Mouse (Mus musculus): ENCODE measurements at regions not wholly inside any gene's neighbourhood (a gene's known extent, or its start where the extent isn't known, plus 50 kb on each side); places are given as distances from the start of the nearest gene placed in this dataset. TPM values are rescaled to one million over a fixed set of nuclear protein-coding genes. Genes with fewer than 3 reads are reported as not detected.

DNA sequence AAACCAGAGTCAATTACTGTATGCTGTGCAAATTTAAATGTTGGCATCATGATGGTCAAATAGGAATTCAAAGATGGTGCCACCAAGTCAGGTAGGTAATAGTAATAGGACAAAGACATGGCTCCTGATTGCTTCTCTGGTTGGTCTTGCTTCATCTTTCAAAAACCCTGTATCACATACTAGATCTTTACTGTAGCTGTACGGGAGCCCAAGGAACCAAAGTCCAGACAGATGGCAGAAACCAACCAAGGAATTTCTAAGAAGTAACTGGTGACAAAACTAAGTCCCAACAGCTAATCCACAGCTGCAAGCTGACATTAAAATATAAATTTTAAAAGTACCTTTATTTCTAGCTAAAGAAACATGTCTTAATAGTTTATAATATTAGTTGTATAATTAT is 131.7 kb upstream of the Cxxc4 start:
- no peak for DNase-seq (ENCODE audit: low spot score)

DNA sequence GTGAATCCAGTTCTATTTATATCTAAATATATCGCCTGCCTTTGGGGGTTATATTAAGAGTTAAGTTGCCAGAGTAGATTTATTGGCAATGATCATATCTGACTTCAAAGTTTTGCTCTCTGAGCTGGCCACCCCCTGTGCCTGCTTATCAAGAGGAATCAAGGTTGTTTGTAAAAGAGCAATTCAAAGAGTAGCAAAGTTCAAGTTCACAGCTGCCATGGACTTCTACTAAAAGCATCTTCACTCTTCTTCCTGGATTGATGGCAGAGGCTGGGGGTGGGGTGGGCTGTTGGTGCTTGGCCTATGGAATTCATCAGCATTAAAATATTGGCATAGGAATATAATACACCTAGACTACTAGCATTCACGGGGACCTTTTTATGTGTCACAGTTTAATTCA is 131.2 kb upstream of the Cxxc4 start:
- no peak for DNase-seq (ENCODE audit: low spot score)

DNA sequence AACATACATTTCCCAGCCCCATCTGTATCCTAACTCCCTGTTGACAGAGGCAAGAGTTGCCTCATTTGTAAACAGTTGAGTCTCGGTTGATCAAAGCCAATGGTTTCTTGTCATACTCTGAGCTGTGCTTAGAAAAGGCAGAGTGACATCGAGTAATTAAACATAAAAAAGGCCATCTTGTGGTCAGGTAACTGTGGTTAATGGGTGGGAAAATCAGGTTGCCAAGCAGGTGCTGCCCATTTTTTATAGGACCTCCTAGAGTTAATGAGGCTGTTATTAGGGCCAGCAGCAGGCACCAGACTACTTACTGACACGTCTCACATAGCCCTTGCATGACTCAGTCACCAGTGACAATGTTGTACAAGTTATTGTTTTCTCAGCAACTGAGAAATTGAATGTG is 130.7 kb upstream of the Cxxc4 start:
- DNase-seq (ENCODE audit: low spot score): no peak

DNA sequence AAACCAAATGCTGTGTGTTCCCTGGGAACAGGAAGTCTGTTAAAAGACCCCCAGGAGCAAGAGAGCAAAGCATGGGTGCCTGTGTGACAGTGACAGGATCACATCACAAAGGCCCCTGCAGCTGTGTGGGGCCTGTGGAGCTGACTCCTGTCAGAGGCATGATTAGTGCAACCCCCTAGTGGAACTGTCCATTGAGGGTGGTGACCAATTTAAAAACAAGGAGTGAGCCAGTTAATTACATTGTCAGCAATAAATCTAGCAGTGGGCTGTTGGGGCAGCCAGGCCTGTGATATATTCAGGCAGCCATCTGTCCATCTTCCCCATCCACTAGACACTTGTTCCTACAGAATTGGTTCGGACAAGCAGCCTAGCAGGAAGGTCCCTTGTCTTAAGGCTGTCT is 121.8 kb upstream of the Cxxc4 start:
- DNase-seq (ENCODE audit: low spot score): no peak

DNA sequence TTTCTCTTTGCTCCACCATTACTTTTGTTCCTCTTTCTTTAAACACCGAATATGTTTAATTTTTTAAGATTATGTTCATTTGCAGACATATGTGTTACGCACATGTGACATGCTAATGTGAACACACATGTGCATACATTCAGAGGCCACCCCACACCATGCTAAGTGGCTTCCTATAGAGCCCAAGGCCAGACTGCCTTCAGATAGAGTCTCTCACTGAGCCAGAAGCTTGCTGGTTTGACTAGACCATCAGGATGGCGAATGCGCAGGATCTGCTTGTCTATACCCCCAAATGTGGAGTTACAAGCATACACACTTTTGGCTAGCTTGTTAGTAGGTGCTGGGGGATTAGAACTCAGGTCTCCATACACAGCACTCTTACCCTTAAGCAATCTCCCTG is 121.3 kb upstream of the Cxxc4 start:
- no peak for DNase-seq (ENCODE audit: low spot score)

DNA sequence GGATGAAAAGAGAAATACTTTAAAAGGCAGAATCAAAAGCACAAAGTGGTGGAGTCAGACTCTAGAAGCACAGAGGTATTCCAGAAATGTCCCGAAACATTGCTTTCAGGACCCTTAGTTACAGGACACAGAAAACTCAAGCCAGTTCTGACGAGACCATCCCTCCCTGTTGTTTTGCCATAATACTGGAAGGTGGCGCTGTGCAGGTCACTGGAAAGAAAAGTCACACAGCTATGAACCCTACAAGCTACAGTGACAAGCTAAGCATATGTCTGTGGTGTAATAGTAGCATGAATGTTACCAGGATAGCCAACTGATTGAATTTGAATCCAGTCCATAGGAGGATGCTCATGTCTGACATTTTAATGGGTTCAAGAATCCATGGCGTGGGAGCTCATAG is 117.4 kb upstream of the Cxxc4 start:
- no peak for DNase-seq (ENCODE audit: low spot score)

DNA sequence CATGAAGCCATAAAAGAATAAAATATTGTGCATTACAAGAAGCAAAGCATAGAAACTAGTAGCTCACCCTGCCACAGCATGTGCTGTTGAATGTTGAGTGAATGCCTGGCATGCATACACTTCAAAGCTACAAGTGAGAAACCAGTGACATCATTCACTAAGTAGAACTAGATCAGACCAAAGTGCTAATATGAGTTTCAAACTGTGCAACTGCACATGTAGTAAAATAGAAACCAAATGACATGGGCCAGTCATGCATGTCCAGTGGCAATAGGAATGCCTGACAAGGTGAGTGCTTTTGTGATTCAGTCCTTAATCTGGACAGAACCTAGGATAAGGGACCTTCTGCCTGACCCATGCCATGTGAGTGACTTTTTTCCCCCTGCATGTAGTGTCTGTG is 111.3 kb upstream of the Cxxc4 start:
- no peak for DNase-seq (ENCODE audit: low spot score)

DNA sequence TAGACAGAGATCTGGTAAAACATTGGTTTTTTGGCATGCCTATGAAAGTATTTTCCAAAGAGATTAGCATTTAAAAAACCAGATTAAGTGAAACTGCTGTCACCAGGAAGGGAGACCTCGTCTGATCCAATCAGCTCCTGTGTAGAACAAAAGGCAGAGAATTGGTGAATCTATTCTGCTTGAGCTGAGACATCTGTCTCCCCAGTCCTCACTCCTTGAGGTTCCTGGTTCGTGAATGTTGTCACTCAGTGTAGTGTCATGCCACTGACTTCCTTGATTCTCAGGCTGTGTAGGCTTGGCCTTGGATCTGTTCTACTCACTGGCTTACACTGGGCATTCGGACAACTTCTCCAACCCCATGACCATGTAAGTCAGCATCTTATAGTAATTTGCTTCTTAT is 105.9 kb upstream of the Cxxc4 start:
- no peak for DNase-seq (ENCODE audit: low spot score)

DNA sequence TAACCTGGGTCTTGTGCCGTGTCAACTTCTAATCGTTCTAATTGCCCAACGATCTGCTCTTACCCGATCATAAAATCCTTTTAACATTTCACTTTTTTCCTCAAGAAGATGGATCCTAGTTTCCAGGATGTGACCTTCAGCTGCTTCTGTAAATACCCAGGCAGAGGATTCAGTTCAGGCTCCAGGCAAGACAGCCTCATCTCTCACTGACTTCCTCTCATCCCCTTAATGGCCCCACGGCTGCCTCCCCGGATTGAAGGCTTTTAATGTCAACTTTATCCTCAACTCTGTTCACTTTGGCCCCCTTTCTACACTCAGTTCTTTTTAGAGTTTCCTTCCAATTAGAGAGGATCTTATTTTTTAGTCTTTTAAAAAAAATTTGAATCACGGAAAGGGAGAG is 91.0 kb upstream of the Cxxc4 start:
- DNase-seq (ENCODE audit: low spot score): no peak

DNA sequence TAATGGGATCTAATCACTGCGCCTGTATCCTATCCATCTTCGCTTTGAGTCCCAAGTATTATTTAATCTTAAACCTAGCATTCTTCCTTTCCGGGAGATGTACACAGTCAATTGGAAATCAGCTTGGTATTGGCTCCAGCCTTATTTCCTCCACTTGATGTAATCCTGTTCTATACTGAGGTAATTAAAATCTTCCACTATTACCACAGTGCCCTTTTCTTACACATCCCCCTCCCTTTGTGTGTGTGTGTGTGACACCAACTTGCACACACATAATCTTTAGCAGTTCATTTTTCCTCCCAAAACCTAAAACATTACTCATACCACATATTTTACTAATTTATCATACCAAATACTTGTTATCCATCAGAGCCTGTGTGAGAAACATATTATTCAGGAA is 90.3 kb upstream of the Cxxc4 start:
- no peak for DNase-seq (ENCODE audit: low spot score)

DNA sequence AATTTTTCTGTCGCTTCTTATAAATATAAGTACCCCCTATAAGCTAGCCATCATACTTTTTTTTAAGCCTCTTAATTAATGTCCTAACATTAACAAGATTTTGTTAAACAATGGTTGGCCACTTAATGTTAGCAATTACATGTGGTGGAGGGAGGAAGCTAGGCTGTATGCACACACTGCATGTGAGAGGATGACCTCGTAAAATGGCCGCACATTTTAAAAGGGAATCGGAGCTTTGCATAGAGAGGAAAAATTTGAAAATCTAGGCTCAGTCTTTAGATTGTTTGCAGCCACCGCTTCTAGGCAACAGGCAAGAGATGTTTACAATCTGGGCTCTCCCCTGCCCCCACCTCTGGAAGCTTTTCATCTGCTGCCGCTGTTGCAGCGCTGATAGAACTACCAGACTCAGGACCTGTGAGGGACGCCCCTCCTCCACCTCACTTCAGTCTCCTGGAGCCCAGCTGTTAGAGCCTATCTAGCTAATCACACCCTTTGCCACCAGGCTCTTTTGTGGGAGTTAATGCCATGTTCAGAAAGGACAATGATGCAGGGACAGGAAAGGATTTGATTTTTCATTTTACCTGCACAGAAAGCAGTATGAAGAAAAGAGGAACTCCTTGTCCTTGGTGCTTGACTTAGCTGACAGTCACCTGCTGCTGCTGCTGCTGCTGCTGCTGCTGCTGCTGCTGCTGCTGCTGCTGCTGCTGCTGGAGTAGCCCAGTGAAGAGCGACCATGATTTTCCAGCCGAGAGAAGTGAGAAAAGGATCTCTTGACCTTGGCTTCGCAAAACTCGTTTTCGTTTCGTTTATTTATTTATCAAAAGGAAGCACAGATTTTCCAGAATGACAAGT is 89.7 kb upstream of the Cxxc4 start:
- no peak for DNase-seq (ENCODE audit: low spot score)

DNA sequence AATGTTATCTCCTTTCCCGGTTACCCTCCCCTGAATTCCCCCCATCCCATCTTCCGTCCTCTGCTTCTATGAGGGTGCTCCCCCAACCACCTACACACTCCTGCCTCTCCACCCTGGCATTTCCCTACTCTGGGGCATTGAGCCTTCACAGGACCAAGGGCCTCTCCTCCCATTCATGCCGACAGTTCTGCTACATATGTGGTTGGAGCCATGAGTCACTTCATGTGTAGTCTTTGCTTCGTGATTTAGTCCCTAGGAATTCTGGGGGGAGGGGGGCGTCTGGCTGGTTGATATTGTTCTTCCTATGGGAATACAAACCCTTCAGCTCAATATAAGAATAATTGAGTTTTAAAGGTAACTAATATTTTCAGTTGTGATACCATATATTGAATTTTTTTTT is 74.0 kb upstream of the Cxxc4 start:
- no peak for DNase-seq (ENCODE audit: low spot score)

DNA sequence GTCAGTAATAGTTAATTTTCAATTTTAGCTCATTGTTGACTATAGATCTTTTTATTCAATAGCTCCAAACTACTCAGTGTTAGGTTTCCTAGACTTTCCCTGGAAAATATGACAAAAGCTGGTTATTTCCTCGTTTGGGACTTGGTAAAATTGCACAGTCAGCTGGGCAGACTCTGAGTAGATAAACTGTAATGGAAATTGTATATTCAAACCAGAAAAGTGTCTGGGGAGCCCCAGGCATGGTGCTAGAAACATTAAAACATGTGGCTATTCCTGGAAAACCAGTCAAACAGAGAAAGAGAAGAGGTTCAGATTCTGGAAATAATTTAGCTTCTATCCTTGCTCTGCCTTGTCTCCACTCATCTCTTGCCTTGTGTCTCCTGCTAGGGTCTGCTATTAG is 66.4 kb upstream of the Cxxc4 start:
- no peak for DNase-seq (ENCODE audit: low spot score)

DNA sequence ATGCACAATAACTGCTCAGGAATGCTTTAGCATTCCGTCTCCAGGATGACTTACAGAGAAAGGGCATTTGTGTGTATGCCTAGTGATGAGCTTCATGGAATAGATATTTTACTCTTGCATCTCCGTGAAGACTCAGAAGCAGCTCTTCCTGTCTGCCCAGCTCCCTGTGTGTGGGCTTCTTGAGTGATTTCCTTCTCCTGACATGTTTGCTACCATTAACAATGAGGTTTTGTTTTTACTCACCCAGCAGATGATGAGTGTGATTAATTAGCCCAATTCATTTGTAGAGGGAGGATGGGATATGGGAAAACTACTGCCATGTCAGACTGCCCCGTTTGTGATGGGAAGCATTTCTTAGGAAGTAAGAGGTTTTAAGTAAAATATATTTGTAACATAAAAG is 63.9 kb upstream of the Cxxc4 start:
- no peak for DNase-seq (ENCODE audit: low spot score)

DNA sequence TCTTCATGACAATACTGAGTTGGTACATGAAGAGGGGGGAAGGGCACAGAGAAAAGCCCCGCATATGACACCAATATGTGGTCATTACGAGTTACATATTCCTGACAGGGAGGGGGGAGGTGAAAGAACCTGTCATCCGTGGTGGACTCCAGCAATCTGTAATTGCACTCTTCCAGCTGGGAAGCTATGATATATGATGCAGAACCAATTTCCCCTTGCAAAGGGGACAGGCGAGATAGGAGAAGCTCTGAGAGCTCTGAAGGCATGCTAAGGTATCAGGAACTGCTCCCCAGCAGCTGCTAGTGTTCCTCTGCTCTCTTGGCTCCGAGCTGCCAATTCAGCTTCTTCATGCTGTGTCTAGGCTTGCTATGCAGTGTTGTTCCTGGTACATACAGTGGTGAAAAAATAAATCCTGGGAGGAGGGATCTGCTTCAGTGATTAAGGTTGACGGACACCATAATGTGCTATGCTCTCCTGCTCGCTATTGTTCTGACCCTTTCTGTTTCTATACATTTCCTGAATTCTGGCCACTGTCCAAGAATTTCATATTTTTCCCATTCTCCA is 57.7 kb upstream of the Cxxc4 start:
- DNase-seq (ENCODE audit: low spot score): no peak

DNA sequence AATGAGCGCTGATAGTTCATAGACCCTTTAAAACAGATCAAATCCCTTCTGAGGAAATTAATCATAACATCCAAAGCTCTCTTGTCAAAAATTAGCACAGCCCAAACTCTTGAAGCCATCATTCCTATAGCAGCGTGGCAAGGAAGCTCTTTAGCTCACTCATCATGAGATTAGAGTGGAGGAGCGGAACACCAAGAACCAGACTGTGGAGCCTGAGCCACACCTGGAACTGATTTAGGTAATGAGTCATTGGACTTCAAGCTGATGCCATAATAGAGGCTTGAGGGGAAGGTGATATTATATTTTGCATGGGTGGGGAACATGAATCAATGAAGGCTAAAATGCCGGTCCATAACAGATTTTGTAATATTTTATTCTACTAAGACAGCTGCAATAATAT is 52.2 kb upstream of the Cxxc4 start:
- DNase-seq (ENCODE audit: low spot score): no peak

Small RNA genes in the stretch of these regions (microRNA-seq; reads per million reads assigned to microRNA genes)
- not detected for gene Gm44361 (ENCODE audit: borderline number of aligned reads)

All from thymus, postnatal 0 days (tissue).